Mouse (Mus musculus) liver, adult 2 months (tissue): ENCODE data around the gene Zdhhc7. TPM values are rescaled to one million over a fixed set of nuclear protein-coding genes. Genes with fewer than 3 reads are reported as not detected.

Source experiments
- DNase-seq: peaks from one replicate; pipeline ENCODE4 v3.0.0-alpha.2; 2011; ENCODE audit warnings: low read depth, low spot score; ENCODE audit errors: extremely low read depth
- H3K27ac ChIP-seq: fragments of 200-500 bp; replicated peaks from 2 replicates; pipeline ENCODE4 v1.5.1; 2012; ENCODE audit warnings: low read depth, mild to moderate bottlenecking, control low read depth, inconsistent platforms, low read length; ENCODE audit not compliant: insufficient read depth
- H3K27me3 ChIP-seq: fragments of 200-500 bp; 2 replicates; pipeline ENCODE4 v1.6.1; 2012; ENCODE audit warnings: mild to moderate bottlenecking, moderate library complexity, low read length, inconsistent platforms; ENCODE audit not compliant: control insufficient read depth, insufficient read depth
- H3K36me3 ChIP-seq: fragments of 200-500 bp; 2 replicates; pipeline ENCODE4 v1.6.1; 2012; ENCODE audit warnings: low read length, inconsistent platforms; ENCODE audit not compliant: control insufficient read depth, insufficient read depth
- H3K4me1 ChIP-seq: fragments of 200-500 bp; 2 replicates; pipeline ENCODE4 v1.6.1; 2011; ENCODE audit warnings: low read length; ENCODE audit not compliant: control insufficient read depth, insufficient read depth
- H3K4me3 ChIP-seq: fragments of 200-500 bp; 2 replicates; pipeline ENCODE4 v1.5.1; 2011; ENCODE audit warnings: low read depth, mild to moderate bottlenecking, control low read depth, low read length, moderate library complexity; ENCODE audit not compliant: insufficient read depth
- H3K79me2 ChIP-seq: fragments of 200-500 bp; 2 replicates; pipeline ENCODE4 v1.6.1; 2012; ENCODE audit warnings: inconsistent platforms, mild to moderate bottlenecking, low read length, moderate library complexity; ENCODE audit not compliant: control insufficient read depth, insufficient read depth
- H3K9ac ChIP-seq: fragments of 200-500 bp; 2 replicates; pipeline ENCODE4 v1.6.1; 2012; ENCODE audit warnings: low read depth, mild to moderate bottlenecking, control low read depth, inconsistent platforms, low read length
- CTCF ChIP-seq: fragments of 200-500 bp; IDR thresholded peaks from 2 replicates; pipeline ENCODE4 v1.5.1; 2011; ENCODE audit warnings: low read depth, low read length, control low read depth
- POLR2A ChIP-seq: fragments of 200-500 bp; IDR thresholded peaks from 2 replicates; pipeline ENCODE4 v1.6.1; 2011; ENCODE audit warnings: low read length, control low read depth; ENCODE audit not compliant: insufficient read depth; ENCODE audit errors: extremely low read depth
- WGBS: fragments of 180-500 bp; shearing (Covaris S2); methylation state at CpG from one replicate; pipeline ENCODE4 v1.1.7; 2018; 5-methylcytosine and 5-hydroxymethylcytosine counted together
- polyA plus RNA-seq: library from polyadenylated mRNA; depleted of rRNA; stranded (reverse); fragments of >200 nt; gene quantifications from 2 replicates; pipeline ENCODE4 v1.2.3, GENCODE M21; 2012; rRNA removed
- total RNA-seq: library from RNA; depleted of rRNA; stranded (reverse); fragments of >200 nt; gene quantifications from 2 replicates; pipeline ENCODE4 v1.2.3, GENCODE M21; 2014; rRNA removed

Zdhhc7 gene
- total RNA-seq (9.6 and 14.4 TPM in 2 replicates), polyA plus RNA-seq (25.4 and 27.1 TPM in 2 replicates)

DNA sequence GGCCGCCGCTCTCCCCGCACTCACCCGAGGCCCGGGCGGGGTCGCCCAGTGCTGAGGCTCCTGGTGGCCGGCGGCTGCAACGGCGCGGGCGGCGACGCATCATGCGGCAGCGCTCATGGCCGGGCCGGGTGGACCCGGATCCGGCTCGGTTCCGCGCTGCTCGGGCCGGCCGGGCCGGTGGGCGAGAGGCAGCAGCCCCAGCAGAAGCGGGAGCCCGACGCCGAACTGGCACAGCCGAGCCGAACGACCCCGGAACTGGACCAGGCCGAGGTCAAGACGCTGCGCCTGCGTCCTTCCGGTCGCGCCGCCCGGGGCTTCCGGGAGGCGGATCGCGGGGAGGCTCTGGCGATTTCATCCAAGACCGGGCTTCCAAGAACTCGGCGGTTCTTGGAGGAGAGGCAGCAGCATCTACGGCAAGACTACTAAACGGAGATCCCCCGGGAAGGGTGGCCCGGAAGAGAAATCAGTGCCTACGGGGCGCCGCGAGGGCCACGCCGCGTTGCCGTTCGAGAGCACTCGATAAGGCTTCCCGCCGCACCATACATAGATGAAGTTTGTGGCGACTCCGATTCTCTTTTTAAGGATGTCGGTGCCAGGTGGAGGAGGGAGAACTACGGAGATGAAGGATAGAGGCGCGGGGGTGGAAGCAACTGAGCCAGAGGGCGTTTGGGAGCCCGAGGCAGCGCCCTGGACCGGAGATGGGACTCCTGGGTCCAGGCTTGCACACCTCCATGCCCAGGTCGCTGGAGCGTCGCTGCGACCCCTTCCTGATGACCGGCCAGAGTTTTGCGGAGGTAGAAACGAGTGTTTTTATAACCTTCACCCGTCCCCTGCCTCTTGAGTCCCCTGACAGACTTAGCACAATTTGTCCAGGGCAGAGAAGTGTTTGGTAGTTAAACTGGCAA is at the start of gene Zdhhc7:
Gene Zdhhc7, minus strand, starts transcription at position 415 of the 905 bp plus-strand sequence.
- peak within 1 kb of the TSS; percentile 92 for H3K9ac ChIP-seq
- WGBS, result under 1% methylated on average over 88 of the region's 88 CpGs
- TF ChIP-seq CTCF (no peak), POLR2A (peak; percentile 32; the same call in 1 of the 2 replicates)
- peaks cover 40% of the 10 kb centered on the region for H3K79me2 ChIP-seq
- H3K4me3 ChIP-seq, result peak within 1 kb of the TSS; percentile 89
- peaks cover 14% of the 10 kb centered on the region for H3K4me1 ChIP-seq
- peak; percentile 60 for DNase-seq
- H3K27ac ChIP-seq, result peak within 1 kb of the TSS; percentile 94
- H3K27me3 ChIP-seq, result no peaks in the 10 kb centered on the region
- H3K36me3 ChIP-seq, result no peaks in the 10 kb centered on the region

DNA sequence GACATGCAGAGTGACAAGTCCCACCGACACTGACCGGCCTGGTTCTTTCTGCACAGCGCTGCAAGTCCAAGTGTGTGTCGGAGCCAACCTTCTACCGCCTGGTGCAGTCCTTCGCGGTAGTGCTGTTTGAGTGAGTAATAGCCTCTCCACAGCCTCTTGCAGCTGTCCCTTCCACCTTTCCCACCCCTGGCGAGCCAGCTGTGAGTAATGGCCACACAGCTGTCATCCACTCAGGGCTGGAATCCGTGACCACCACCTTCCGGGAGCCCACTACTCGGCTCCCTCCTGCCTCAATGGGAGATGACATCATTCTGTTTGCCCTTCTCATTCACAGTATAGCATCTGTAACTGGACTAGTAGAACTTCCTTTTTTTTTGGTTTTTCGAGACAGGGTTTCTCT is 48.7 kb upstream of the Zdhhc7 start:
- H3K27ac ChIP-seq, result no peak overlapping the region
- TF ChIP-seq POLR2A (no peak), CTCF (no peak)
- no peak overlapping the region for H3K4me3 ChIP-seq
- WGBS, result 81% methylated on average over 12 of the region's 12 CpGs
- no peaks in the 10 kb centered on the region for H3K27me3 ChIP-seq
- H3K79me2 ChIP-seq, result no peaks in the 10 kb centered on the region
- H3K9ac ChIP-seq, result no peak overlapping the region
- H3K4me1 ChIP-seq, result no peaks in the 10 kb centered on the region
- H3K36me3 ChIP-seq, result 0 out of 2 replicates have a peak, but pooled peaks cover 2% of the 10 kb centered on the region
- DNase-seq, result no peak

DNA sequence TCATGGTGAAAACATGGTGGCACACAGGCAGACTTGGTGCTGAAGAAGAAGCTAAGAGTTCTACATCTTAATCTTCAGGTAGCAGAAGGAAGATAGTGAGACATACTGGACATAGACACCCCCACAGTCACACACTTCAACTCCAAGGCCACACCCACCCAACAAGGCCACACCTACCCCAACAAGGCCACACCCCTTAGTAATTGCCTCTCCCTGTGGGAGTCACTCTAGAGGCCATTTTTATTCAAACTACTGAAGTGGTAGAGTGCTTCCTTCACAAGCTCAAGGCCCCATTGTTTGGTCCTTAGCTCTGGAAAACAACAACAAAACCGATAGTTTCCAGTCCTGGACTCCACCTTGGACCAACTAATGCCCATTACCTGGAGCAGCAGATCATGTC is 44.8 kb upstream of the Zdhhc7 start:
- TF ChIP-seq POLR2A, result no peak
- Histone ChIP-seq H3K79me2 (no peaks in the 10 kb centered on the region), H3K27me3 (no peaks in the 10 kb centered on the region), H3K36me3 (0 out of 2 replicates have a peak, but pooled peaks cover 2% of the 10 kb centered on the region), H3K4me1 (no peaks in the 10 kb centered on the region), H3K4me3 (no peak overlapping the region), H3K9ac (no peak overlapping the region), H3K27ac (no peak overlapping the region)
- WGBS, result 87% methylated on average over 1 of the region's 1 CpGs
- no peak for DNase-seq

- Histone ChIP-seq H3K4me3 (no peak overlapping the region), H3K36me3 (0 out of 2 replicates have a peak, but pooled peaks cover 2% of the 10 kb centered on the region), H3K4me1 (no peaks in the 10 kb centered on the region), H3K27me3 (no peaks in the 10 kb centered on the region), H3K27ac (no peak overlapping the region), H3K9ac (no peak overlapping the region), H3K79me2 (no peaks in the 10 kb centered on the region)
- whole genome bisulfite sequencing, result 68% methylated on average over 12 of the region's 12 CpGs
- no peak for DNase-seq
- no peak for TF ChIP-seq CTCF
- no peak for TF ChIP-seq POLR2A
These were observed 43.5 kb upstream of the Zdhhc7 start for GRCm38 (mm10) chr8:120144652-120145301.

DNA sequence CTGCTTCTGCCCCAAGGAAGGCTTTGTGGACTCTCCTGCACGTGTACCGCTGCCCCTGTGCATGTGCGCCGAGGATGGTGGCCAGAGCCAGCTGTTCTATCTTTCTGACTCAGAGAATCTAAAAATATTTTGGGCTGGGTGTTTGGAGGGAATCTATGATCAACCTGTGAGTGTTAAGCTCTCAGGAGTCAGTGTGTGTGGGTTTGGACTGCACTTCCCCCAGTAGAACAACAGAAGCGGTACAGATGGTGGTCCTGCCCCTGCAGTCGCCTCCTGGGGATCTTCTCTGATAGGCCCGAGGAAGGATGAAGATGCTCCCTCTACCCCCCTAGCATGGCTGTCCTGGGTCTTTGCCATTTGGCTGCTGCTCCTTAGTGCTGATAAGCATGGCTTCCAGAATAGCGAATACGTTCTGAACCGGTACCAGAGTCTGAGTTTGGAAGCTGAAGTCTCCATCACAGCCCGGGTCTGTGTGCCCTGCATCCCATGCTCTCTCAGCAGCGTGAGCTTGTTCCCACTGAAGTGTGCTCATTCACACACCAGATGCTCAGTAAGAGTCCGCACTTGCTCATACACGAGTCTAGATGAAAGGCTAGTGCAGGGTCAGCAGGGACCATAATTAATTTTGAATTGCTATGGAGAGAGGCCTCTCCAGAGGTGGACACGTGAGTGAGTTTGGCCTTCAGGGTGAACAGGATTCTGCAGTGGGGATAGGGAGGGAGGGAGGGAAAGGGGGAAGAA is 42.8 kb upstream of the Zdhhc7 start:
- Histone ChIP-seq H3K4me3 (no peak overlapping the region), H3K36me3 (0 out of 2 replicates have a peak, but pooled peaks cover 2% of the 10 kb centered on the region), H3K79me2 (no peaks in the 10 kb centered on the region), H3K27me3 (no peaks in the 10 kb centered on the region), H3K9ac (no peak overlapping the region), H3K4me1 (no peaks in the 10 kb centered on the region), H3K27ac (no peak overlapping the region)
- WGBS, result 74% methylated on average over 15 of the region's 15 CpGs
- no peak for TF ChIP-seq CTCF
- no peak for TF ChIP-seq POLR2A
- no peak for DNase-seq
